Mouse (Mus musculus): ENCODE measurements around the gene Rps23. TPM values are rescaled to one million over a fixed set of nuclear protein-coding genes. Genes with fewer than 3 reads are reported as not detected.
"Not testable (repeated sequence)": the region's sequence is repeated elsewhere in the genome, so short reads cannot be mapped to it uniquely, and the experiment has no call there.

The Rps23 gene
- total and polyA plus RNA-seq, 3 experiments: 119 to 189 (median 175) TPM

GRCm38 (mm10) chr13:90926938-90927633 lies 4.3 kb downstream of the Rps23 start:
- no peak overlapping the region for H3K27ac ChIP-seq
- H3K79me2 ChIP-seq (replicated peaks; ENCODE audit: control insufficient read depth, insufficient read depth, low read length): no peaks in the 10 kb centered on the region
- no peak overlapping the region for H3K4me3 ChIP-seq
- peaks cover 7% of the 10 kb centered on the region; the same call in 1 of the 2 replicates for H3K36me3 ChIP-seq (ENCODE audit: control insufficient read depth, insufficient read depth, low read length)
- TF ChIP-seq EP300 (IDR thresholded peaks at IDR 0.05; ENCODE audit: insufficient read depth, low read depth, low read length) (no peak), CTCF (IDR thresholded peaks at IDR 0.05) (no peak)
- intact Hi-C loops (cut with DNase I): loop anchor here (5.0 kb wide), 1 partner anchor 535 kb away; the partner anchor contains the start of gene Ssbp2
- H3K27me3 ChIP-seq (ENCODE audit: control insufficient read depth, insufficient read depth, low read length): no peaks in the 10 kb centered on the region
- DNase-seq: no peak
- no peak overlapping the region for H3K9ac ChIP-seq (ENCODE audit: low read depth, low read length)
- 60% methylated on average over 5 of the region's 5 CpGs for WGBS
- peaks cover 1% of the 10 kb centered on the region; the same call in 1 of the 2 replicates for H3K4me1 ChIP-seq (ENCODE audit: control insufficient read depth, insufficient read depth, low read length)

DNA sequence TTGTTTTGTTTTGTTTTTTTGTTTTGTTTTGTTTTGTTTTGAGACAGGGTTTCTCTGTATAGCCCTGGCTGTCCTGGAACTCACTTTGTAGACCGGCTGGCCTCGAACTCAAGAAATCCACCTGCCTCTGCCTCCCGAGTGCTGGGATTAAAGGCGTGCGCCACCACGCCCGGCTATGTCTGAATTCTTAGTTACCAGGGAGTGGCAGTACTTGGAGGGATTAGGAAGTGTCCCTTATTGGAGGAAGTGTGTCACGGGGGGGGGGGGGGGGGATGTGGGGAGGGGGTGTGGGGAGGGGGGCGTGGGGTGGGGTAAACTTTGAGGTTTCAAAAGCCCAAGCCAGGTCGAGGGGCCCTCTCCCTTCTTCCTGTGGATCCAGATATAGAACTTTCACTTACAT lies 5.5 kb downstream of the Rps23 start:
- 83% methylated on average over 10 of the region's 10 CpGs for WGBS
- not testable (repeated sequence) for H3K27ac ChIP-seq; H3K79me2 ChIP-seq (replicated peaks; ENCODE audit: control insufficient read depth, insufficient read depth, low read length); H3K27me3 ChIP-seq (ENCODE audit: control insufficient read depth, insufficient read depth, low read length); H3K9ac ChIP-seq (ENCODE audit: low read depth, low read length); H3K4me1 ChIP-seq (ENCODE audit: control insufficient read depth, insufficient read depth, low read length); H3K4me3 ChIP-seq; DNase-seq; H3K36me3 ChIP-seq (ENCODE audit: control insufficient read depth, insufficient read depth, low read length)
- intact Hi-C loops (cut with DNase I): loop anchor here (5.0 kb wide), 1 partner anchor 534 kb away; the partner anchor contains the start of gene Ssbp2

DNA sequence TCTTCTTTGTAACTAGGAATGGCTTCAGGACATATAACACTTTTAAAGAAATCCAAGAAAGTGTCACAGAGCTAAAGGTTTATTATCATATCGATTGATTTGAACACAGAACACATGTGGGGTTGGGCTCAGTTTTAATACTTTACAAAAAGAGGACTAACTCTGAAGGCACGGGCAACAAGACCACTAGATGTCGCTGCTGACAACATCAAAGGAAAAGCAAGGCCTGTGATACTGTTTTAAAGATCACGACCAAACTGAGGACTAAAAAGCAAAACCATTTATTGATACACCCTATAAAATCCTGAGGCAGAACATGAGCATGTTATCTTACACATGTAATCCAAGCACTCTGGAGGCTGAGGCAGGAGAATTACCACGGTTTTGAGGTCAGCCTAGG lies 7.1 kb downstream of the Rps23 start:
- Histone ChIP-seq H3K9ac (ENCODE audit: low read depth, low read length) (no peak overlapping the region), H3K4me3 (no peak overlapping the region), H3K27me3 (ENCODE audit: control insufficient read depth, insufficient read depth, low read length) (no peaks in the 10 kb centered on the region), H3K36me3 (ENCODE audit: control insufficient read depth, insufficient read depth, low read length) (peaks cover 5% of the 10 kb centered on the region; the same call in 1 of the 2 replicates), H3K27ac (no peak overlapping the region), H3K4me1 (ENCODE audit: control insufficient read depth, insufficient read depth, low read length) (peaks cover 1% of the 10 kb centered on the region; the same call in 1 of the 2 replicates), H3K79me2 (replicated peaks; ENCODE audit: control insufficient read depth, insufficient read depth, low read length) (no peaks in the 10 kb centered on the region)
- peak; percentile 87 for TF ChIP-seq CTCF (IDR thresholded peaks at IDR 0.05)
- TF ChIP-seq POLR2A (IDR thresholded peaks at IDR 0.05; ENCODE audit: insufficient read depth, low read depth, low read length): no peak
- WGBS: 19% methylated on average over 5 of the region's 5 CpGs
- peak; percentile 51 to 65 for DNase-seq
- intact Hi-C loops (cut with DNase I): loop anchor here (1.0 to 5.0 kb wide), 2 partner anchors 532 to 706 kb away; partner anchors contain the start of gene Ssbp2

- Histone ChIP-seq H3K27ac (no peak overlapping the region), H3K4me1 (ENCODE audit: control insufficient read depth, insufficient read depth, low read length) (peaks cover 1% of the 10 kb centered on the region; the same call in 1 of the 2 replicates), H3K9ac (ENCODE audit: low read depth, low read length) (no peak overlapping the region), H3K4me3 (no peak overlapping the region), H3K27me3 (ENCODE audit: control insufficient read depth, insufficient read depth, low read length) (no peaks in the 10 kb centered on the region), H3K36me3 (ENCODE audit: control insufficient read depth, insufficient read depth, low read length) (no peaks in the 10 kb centered on the region), H3K79me2 (replicated peaks; ENCODE audit: control insufficient read depth, insufficient read depth, low read length) (no peaks in the 10 kb centered on the region)
- DNase-seq: peak in 1 of 2 experiments; percentile 28
- TF ChIP-seq POLR2A (IDR thresholded peaks at IDR 0.05; ENCODE audit: insufficient read depth, low read depth, low read length) (no peak), EP300 (IDR thresholded peaks at IDR 0.05; ENCODE audit: insufficient read depth, low read depth, low read length) (no peak), CTCF (IDR thresholded peaks at IDR 0.05) (no peak)
- WGBS: 76% methylated on average over 3 of the region's 3 CpGs
- intact Hi-C loops (cut with DNase I): no loop called here
Measured at GRCm38 (mm10) chr13:90933256-90933655, 10.5 kb downstream of the Rps23 start.

DNA sequence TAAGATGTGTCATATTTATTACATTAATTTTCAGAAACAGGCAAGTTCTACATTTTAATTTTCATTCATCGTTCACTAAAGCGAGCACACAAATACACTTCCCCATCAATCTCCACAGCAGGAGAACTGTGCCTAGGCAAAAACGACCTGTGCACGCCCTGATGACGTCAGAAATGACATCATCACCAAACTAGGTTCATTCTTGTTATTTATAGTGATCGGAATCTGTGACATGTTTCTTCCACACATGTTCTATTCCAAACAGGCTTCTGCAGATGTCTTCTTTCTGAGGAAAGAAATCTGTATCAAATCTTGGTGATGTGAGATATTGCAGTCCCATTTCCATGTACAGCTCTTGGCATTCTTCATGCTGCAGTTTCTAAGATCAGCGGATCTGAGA lies 13.1 kb downstream of the Rps23 start:
- H3K4me3 ChIP-seq: no peak overlapping the region
- DNase-seq: no peak
- H3K36me3 ChIP-seq (ENCODE audit: control insufficient read depth, insufficient read depth, low read length): no peaks in the 10 kb centered on the region
- no peaks in the 10 kb centered on the region for H3K4me1 ChIP-seq (ENCODE audit: control insufficient read depth, insufficient read depth, low read length)
- no peak overlapping the region for H3K27ac ChIP-seq
- WGBS: 80% methylated on average over 7 of the region's 7 CpGs
- H3K9ac ChIP-seq (ENCODE audit: low read depth, low read length): no peak overlapping the region
- H3K27me3 ChIP-seq (ENCODE audit: control insufficient read depth, insufficient read depth, low read length): no peaks in the 10 kb centered on the region
- TF ChIP-seq CTCF (IDR thresholded peaks at IDR 0.05) (no peak), POLR2A (IDR thresholded peaks at IDR 0.05; ENCODE audit: insufficient read depth, low read depth, low read length) (no peak), EP300 (IDR thresholded peaks at IDR 0.05; ENCODE audit: insufficient read depth, low read depth, low read length) (no peak)
- no peaks in the 10 kb centered on the region for H3K79me2 ChIP-seq (replicated peaks; ENCODE audit: control insufficient read depth, insufficient read depth, low read length)
- intact Hi-C loops (cut with DNase I): no loop called here

DNA sequence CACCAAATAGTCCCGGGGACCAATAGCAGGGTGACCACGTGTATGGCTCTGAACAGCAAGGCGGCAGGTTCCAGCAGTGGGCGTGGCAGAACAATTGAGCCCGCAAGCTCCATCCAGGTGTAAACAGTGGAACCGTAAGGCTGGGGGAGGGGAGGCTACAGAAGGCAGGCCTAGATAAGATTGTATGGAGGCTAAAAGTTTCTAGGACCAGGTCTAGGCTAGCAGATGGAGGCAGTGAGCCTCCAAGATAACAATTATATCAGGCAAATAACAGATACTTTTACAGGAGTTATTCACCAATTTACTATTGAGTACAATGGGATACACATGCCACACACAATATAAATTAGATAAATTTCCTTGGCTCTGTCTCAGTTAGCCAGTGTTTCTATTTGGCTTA lies 16.4 kb downstream of the Rps23 start:
- DNase-seq: no peak
- Histone ChIP-seq H3K27me3 (ENCODE audit: control insufficient read depth, insufficient read depth, low read length) (no peaks in the 10 kb centered on the region), H3K4me1 (ENCODE audit: control insufficient read depth, insufficient read depth, low read length) (no peaks in the 10 kb centered on the region), H3K9ac (ENCODE audit: low read depth, low read length) (no peak overlapping the region), H3K4me3 (no peak overlapping the region), H3K36me3 (ENCODE audit: control insufficient read depth, insufficient read depth, low read length) (no peaks in the 10 kb centered on the region), H3K79me2 (replicated peaks; ENCODE audit: control insufficient read depth, insufficient read depth, low read length) (no peaks in the 10 kb centered on the region), H3K27ac (no peak overlapping the region)
- intact Hi-C loops (cut with DNase I): no loop called here
- no peak for TF ChIP-seq POLR2A (IDR thresholded peaks at IDR 0.05; ENCODE audit: insufficient read depth, low read depth, low read length)
- no peak for TF ChIP-seq CTCF (IDR thresholded peaks at IDR 0.05)
- no peak for TF ChIP-seq EP300 (IDR thresholded peaks at IDR 0.05; ENCODE audit: insufficient read depth, low read depth, low read length)
- WGBS: 72% methylated on average over 6 of the region's 6 CpGs
